ENCODE assay signal across 8 mouse cellular contexts in genomic region chr6:125330626-125331326, GRCm38 (mm10). TPM values are rescaled to one million over a fixed set of nuclear protein-coding genes. Genes with fewer than 3 reads are reported as not detected.
A peak's percentile ranks its signal among the peaks of the same experiment; 100 is the strongest.
DNase-seq lines count a peak whose midpoint lies in the region; ATAC-seq lines count a peak whose summit lies in the region.

No protein-coding gene starts in this region.

- peak overlapping the region; percentile 88 for H3K4me2 ChIP-seq in hindbrain, embryonic 16.5 days (ENCODE audit: low read length)

- H3K27ac ChIP-seq in hindbrain, embryonic 16.5 days (ENCODE audit: low read depth, low read length) = no peak overlapping the region

- peak overlapping the region; percentile 68 for H3K9ac ChIP-seq in hindbrain, embryonic 16.5 days (ENCODE audit: low read depth, low read length)

- H3K27me3 ChIP-seq in hindbrain, embryonic 16.5 days (replicated peaks; ENCODE audit: control insufficient read depth, insufficient read depth, low read length) = no peaks in the 10 kb centered on the region

- no peaks in the 10 kb centered on the region for H3K4me1 ChIP-seq in hindbrain, embryonic 16.5 days (ENCODE audit: control insufficient read depth, insufficient read depth, low read depth, low read length)

- no peaks in the 10 kb centered on the region for H3K9me3 ChIP-seq in hindbrain, embryonic 16.5 days (ENCODE audit: control insufficient read depth, low read length)

- no peaks in the 10 kb centered on the region for H3K36me3 ChIP-seq in hindbrain, embryonic 16.5 days (ENCODE audit: control insufficient read depth, insufficient read depth, low read length)

- peak; percentile 93 for DNase-seq in adrenal gland, adult 18-20 months (ENCODE audit: low spot score in 2 of 2)
- peak; percentile 48 to 58 for DNase-seq in cerebellum, postnatal 4 days (ENCODE audit: low spot score in 2 of 2)
- DNase-seq in gastrocnemius, adult 8-10 months (ENCODE audit: low spot score in 2 of 2) = peak; percentile 79 to 85
- DNase-seq in left cerebral cortex, adult 8-10 months (ENCODE audit: low spot score in 2 of 2) = peak; percentile 40 to 64
- DNase-seq in lung, postnatal 4 days = peak; percentile 95 to 96
- DNase-seq in retina, postnatal 7 days (ENCODE audit: low read depth, low spot score) = peak; percentile 68
- DNase-seq in urinary bladder, postnatal 4 days (ENCODE audit: low spot score in 2 of 2) = peak; percentile 86 to 92

- H3K4me3 ChIP-seq in hindbrain, embryonic 16.5 days (ENCODE audit: low read length) = peak overlapping the region; percentile 51

- 2% methylated on average over 39 of the region's 39 CpGs for WGBS in hindbrain, embryonic 16.5 days

- ATAC-seq in hindbrain, embryonic 16.5 days = peak; percentile 91

RNA-seq across cellular contexts. Expression of gene Scnn1a, which starts 10.3 kb away (rescaled TPM):
- 1 to 10 TPM; 1.3 to 1.7 TPM for total RNA-seq in adrenal gland, adult 18-20 months (2021)
- total RNA-seq in gastrocnemius, adult 8-10 months (2022) = under 1 TPM; 0.17 to 0.19 (median 0.17) TPM
- 0.69 and 0.70 TPM in 2 replicates for polyA plus RNA-seq in hindbrain, embryonic 16.5 days (2015; fragmentation: Nextera tagmentation; extraction: Ambion mirVana)
- 1 to 10 TPM; 2.6 to 3.7 (median 3.1) TPM for total RNA-seq in left cerebral cortex, adult 8-10 months (2022)

RNA-seq across cellular contexts. Expression of gene Ltbr, which starts 17.1 kb away (rescaled TPM):
- 10 to 100 TPM; 56.6 to 78.9 TPM for total RNA-seq in adrenal gland, adult 18-20 months (2021)
- total RNA-seq in gastrocnemius, adult 8-10 months (2022) = 10 to 100 TPM; 14.7 to 19.7 (median 19.3) TPM
- polyA plus RNA-seq in hindbrain, embryonic 16.5 days (2015; fragmentation: Nextera tagmentation; extraction: Ambion mirVana) = 16.4 and 18.7 TPM in 2 replicates
- total RNA-seq in left cerebral cortex, adult 8-10 months (2022) = 10 to 100 TPM in 2 of 4 experiments, 1 to 10 TPM in 2; 7.7 to 11.9 (median 10.3) TPM

RNA-seq across cellular contexts. Expression of gene Tnfrsf1a, which starts 18.4 kb away (rescaled TPM):
- total RNA-seq in adrenal gland, adult 18-20 months (2021) = 100 to 1,000 TPM; 185 to 291 TPM
- total RNA-seq in gastrocnemius, adult 8-10 months (2022) = 10 to 100 TPM; 13.1 to 22.3 (median 16.3) TPM
- polyA plus RNA-seq in hindbrain, embryonic 16.5 days (2015; fragmentation: Nextera tagmentation; extraction: Ambion mirVana) = 15.1 and 18.3 TPM in 2 replicates
- total RNA-seq in left cerebral cortex, adult 8-10 months (2022) = 10 to 100 TPM; 12.8 to 23.2 (median 16.7) TPM

RNA-seq across cellular contexts. Expression of gene Tuba3a, which starts 44.9 kb away (rescaled TPM):
- total RNA-seq in adrenal gland, adult 18-20 months (2021) = not detected
- total RNA-seq in gastrocnemius, adult 8-10 months (2022) = not detected
- 0.10 TPM in 1 of 2 replicates, not detected in the other for polyA plus RNA-seq in hindbrain, embryonic 16.5 days (2015; fragmentation: Nextera tagmentation; extraction: Ambion mirVana)
- not detected for total RNA-seq in left cerebral cortex, adult 8-10 months (2022)

RNA-seq across cellular contexts. Expression of gene Plekhg6, which starts 49.8 kb away (rescaled TPM):
- total RNA-seq in adrenal gland, adult 18-20 months (2021) = under 1 TPM in 1 of 2 experiments, not detected in 1; 0.13 TPM
- not detected for total RNA-seq in gastrocnemius, adult 8-10 months (2022)
- polyA plus RNA-seq in hindbrain, embryonic 16.5 days (2015; fragmentation: Nextera tagmentation; extraction: Ambion mirVana) = 0.30 and 0.41 TPM in 2 replicates
- under 1 TPM; 0.28 to 0.71 (median 0.40) TPM for total RNA-seq in left cerebral cortex, adult 8-10 months (2022)

Comparison
In these comparisons a context has a peak if more than half of its experiments do, and no peak if none do; other contexts are left out.
1. RNA of gene Tnfrsf1a, which starts 18.4 kb away (total RNA-seq): 185 to 291 TPM in adrenal gland, adult 18-20 months; 12.8 to 23.2 TPM in left cerebral cortex, adult 8-10 months and 13.1 to 22.3 TPM in gastrocnemius, adult 8-10 months; every median in the first group is over 4 times any median in the second.
2. Peak in every context shown above with its lines, with median percentiles within 50 percentile points of each other: DNase-seq.